Mouse (Mus musculus) mesoderm, embryonic 11.5 days (tissue): ENCODE results near the gene Synj1.

Experiments
- DNase-seq: peaks from one replicate; pipeline ENCODE4 v3.0.0-alpha.2; 2012; ENCODE audit warnings: low read depth, low spot score

The Synj1 gene

DNA sequence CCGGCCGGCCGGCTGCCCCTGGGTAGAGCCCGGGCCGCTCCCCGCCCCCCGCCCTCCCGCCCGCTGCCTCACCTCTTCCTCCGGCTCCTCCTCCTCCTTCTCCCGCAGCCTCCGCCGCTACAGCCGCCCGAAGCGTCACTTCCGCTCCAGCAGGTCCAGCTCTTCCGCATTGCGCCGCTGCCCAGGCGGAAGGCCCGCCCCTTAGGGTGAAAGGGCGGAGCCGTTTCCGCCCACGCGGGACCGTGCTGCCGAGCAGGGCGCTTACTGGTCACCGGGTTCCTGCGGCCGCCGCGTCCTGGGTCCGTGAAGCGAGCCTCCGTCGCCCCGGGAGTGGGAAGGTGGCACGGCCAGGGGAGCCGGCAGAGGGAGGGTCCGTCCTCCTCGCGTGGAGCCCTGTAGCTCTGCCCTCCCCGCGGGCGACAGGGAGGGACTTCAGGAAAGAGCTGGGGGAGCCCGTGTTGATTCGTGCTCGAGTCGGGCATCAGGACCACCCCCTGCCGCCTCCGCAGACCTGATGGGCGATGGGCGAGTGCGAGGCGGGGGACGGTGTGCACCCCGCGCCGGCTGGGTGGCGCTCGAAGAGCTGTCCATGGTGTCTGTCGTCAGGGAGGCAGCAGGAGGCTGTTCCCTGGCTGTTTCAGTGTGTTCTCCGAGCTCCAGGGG is at the start of gene Synj1:
TSS of gene Synj1 (minus strand) at position 288 of the 663 bp plus-strand sequence.
- DNase-seq = peak; percentile 92

DNA sequence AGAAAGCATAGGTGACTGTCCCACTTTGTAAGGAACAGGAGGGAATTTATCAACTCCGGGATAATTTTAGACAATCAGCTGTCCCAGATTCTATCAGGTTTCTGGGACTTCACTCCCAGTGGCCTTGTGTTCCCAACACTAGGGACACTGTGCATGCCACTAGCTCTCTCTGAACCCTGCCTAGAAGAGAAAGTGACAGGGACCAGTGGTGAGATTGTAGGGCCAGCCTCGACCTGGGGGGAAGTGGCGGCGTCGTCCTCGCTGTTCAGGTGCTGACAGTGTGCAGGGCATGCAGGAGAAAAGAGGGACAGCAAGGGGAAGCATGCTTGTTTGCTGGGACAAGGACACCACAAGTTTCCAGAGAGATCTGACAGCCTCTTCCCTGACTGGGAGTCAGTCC is 46.6 kb upstream of the Synj1 start:
- no peak for DNase-seq

DNA sequence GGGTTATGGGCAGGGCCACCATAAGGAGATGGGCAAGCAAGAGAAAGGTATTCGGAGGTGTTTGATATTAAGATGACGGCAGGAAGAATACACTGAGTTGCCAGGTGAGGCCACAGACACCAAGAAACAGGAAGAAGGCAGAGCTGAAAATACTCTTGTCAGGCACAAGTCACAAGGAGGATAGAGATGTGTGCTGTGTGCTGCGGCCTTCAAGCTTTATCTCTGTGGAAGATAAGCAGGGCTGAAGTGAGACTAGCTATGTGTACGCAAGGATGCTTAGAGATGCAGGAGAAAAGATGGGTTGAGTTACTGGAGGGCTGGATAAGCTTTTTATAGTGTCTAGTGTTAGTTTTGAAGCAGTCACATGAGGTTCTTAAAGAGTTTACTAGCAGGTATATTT is 46.2 kb upstream of the Synj1 start:
- DNase-seq = no peak

DNA sequence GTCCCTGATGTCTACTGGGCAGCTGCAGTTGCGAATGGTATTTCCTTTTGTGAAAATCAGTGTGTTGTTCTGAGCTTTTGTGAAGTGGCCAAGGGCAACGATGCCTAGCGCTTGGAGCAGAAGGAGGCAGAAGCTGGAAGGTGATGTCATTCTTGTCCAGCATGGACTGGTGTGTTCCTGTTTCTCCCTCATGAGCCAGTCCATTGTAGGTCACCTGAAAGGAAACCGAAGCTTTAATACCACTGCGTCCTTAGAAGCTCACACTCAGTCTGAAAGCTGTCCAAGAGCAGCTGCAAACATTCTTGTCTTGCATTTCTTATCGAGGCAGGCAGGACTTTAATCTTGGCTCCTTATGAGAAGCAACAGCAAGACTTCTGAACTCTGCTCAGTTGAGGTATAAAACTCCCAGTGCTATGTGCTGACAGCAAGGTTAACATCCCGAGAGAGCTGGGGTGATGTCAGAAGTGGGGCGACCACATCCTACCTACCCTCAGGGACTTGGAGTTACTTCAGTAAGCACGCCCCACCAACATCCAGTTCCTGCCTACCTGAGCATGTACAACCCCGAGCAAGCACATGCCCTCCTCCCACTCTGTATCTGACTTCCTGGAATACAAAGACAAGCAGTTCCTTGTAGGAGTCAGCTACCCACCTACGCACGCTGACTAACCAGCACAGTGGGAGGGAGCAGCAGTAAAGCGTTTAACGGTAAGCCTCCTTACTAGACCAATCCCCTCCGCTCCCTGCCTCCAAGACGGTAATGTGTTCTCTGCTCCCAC is 45.1 kb upstream of the Synj1 start:
- no peak for DNase-seq

DNA sequence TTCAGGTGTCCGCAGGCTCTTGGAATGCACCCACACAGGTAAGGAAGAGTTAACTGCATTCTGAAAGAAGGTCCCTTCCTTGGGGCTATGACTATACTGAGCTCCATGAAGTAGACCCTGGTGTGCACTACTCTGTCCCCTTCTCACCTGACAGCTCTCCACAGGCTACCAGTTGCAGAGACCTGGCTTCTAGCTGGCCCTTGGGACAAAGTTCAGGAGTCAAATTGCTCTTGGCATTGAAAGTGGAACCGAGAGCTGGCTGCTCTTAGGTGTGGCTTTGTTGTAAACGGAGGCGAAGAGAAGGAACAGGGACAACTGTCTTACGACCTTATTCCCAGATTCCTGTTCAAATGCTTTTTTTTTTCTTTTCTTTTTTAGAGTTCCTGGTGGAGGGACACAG is 44.0 kb upstream of the Synj1 start:
- no peak for DNase-seq

DNA sequence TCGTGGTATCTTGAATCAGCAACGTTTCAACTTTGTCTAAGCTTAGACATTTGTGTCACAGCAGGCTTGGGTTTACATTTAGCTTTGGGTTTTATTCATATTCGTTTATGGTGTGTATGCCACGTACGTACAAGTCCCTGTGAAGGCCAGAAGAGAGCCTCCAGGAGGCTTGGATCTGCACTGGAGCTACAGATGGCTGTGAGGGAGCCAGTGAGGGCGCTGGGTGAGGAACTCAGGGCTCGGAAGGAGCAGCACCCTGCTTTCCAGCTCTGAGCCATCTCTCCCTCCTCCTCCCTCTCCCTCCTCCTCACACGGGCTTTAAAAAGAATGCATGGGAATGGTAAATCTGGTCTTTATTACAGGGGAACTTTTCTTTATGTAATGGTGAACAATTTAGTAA is 42.5 kb upstream of the Synj1 start:
- DNase-seq = no peak

DNA sequence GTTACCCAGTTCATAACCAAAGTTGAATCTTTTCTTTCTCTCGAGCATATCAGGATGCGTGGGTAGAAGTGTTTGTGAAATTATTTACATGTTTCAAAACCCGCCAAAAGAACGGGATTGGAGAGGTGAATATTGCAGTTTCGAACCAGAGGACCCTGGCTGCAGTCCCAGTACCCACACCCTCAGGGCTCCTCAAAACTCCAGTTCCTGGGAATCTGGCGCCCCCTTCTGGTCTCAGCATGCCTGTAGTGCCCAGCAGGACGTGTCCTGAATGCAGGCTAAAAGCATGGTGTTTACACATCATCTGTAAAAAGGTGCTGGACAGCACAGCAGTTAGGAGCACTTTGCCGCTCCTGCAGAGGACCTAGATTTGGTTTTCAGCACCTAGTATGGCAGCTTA is 34.4 kb upstream of the Synj1 start:
- peak; percentile 58 for DNase-seq

DNA sequence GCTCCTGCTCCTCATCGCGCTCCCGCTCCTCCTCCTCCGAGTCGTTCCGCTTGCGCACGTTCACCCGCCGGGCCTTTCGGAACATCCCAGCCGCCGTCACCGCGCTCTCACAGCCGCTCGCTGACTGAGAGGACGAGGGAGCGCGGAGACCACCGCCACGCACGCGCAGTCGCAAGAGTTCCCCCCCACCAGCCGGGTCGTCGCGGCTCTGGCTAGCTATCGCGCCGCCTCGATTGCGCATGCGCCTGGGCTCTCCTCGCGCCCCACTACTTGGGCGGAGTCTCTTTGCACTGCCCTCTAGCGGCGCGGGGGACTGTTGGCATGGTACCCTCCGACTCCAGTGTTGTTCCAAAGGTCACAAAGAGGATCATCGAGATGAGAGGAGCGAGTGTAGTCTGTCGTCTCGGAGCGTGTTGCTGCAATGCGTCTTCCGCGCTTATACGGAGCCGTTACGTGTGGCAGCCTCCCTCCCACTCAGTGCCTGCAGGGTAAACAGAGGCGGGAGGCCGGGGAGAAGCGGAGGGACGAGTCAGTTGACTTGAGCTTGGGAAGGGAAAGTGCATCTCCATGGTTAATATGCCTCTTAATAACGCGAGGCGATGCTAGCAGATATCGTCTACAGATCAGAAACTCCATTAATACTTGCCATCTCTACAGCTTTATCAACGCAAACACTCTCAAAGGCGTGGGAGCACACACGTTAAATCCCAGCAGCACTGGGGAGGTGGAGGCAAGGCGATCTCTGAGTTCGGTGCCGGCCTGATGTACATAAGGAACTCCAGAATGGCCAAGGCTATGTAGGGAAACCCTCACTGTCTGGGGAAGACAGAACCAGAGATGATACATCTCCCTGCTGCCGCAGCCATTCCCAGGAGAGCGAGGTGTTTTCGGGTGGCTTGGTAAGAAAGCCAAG is 33.4 kb upstream of the Synj1 start, which contains the start of gene Paxbp1:
TSS of gene Paxbp1 (minus strand) at position 274 of the 913 bp plus-strand sequence.
- peak; percentile 99 for DNase-seq

DNA sequence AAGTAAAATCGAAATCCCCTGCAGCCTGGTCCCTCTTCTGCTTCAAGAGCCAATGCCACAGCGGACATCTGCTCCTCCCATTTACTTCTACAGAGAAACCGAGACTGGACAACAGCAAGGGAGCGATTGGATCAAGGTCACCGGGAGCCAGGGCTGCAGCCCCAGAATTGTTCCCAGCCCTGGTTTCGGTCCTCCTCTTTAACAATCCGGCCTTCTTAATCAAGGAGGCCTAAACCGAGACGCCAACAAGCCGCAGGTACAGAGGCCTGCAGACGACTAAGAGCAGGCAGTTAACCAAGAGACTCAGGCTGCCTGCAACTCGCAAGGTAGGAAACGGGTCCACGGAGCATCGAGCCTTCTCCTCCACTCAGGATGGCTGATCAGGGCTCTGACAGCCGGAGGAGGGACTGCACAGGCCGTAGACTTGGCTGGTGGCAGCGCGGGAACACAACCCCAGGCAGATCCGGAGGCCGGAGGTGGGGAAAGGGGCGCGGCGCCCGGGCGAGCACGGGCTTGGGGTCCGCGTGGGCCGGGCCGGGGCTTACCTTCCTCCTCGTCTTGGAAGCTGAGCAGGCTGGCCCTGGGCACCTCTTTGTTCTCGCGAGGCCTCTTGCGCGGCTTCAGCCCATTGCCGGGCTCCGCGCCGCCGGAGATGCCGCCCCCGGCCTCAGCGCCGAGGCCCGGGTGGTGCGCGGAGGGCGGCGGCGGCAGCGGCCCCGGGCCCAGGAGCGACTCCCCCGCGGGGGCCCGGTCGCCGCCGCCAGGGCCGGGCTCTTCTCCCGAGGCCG is 32.5 kb upstream of the Synj1 start:
- DNase-seq = peak; percentile 60

DNA sequence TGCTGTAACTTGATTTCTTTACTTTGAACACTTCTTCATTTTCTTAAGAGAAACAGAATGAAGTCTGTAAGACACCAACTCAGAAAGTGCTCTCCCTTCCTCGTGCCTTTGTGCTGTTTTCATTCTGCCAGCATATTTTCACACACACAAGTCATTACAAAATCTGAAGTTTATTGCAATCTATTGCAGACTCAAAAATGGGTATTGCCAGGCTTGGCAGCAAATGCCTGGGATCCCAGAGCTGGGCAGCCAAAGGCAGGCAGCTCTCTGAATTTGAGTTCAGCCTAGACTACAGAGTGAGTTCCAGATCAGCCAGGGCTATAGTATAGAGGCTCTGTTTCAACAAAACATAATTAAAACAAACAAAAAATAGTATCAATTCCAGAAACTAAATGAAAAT is 31.5 kb upstream of the Synj1 start:
- DNase-seq = no peak

DNA sequence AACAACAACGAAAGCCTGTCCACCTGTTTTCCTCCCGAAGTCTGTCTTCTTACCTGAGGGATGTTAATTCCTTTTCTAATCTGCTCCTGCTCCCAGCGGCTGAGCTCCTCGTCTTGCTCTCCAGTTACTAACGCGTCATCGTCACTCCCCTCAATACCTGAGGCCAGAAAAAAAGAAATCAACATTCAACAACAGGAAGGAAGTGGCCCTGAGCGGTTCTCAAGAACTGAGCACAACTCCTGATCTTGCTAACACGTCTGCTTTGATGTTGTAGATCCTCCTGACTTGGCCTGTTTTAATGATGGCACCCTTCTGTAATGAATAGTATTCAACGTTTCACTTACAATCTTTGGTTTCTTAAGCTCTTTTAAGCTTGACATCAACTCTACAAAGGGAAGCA is 24.8 kb upstream of the Synj1 start:
- no peak for DNase-seq

DNA sequence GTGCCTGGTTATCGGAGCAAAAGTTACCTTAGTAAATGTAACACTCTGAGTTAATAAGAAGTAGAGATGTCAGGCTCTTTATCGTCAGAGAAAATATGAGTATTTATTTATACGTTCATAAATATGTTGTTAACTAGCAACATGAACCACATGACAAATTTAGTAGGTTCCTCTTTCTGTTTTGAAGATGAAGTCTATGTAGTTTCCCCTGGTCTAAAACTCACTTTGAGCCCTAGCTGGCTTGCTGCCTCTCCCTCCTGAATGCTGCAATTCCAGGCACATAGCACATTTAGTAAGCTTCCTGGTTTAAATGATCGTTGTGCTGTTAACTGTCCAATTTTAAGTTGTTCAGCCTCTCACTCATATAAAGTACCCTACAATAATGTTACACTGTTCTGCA is 19.6 kb upstream of the Synj1 start:
- DNase-seq = no peak

DNA sequence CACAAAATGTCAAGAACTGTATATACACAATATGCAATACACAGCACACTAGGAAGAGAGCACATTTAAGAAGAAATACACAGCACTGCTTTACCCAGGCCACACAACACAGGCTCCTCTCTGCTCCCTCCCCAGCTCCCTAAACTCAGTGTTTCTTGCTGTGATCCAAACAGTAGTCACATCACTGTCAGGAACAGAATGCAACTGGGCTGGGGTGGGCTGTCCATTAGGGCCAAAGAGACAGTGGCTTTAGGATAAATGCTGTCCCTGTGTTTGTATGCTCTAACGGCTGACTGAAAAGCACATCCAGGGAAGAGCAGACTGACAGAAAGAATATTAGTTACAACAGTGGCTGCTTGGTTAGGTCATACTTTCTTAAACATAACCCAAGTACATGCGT is 18.8 kb upstream of the Synj1 start:
- no peak for DNase-seq

DNA sequence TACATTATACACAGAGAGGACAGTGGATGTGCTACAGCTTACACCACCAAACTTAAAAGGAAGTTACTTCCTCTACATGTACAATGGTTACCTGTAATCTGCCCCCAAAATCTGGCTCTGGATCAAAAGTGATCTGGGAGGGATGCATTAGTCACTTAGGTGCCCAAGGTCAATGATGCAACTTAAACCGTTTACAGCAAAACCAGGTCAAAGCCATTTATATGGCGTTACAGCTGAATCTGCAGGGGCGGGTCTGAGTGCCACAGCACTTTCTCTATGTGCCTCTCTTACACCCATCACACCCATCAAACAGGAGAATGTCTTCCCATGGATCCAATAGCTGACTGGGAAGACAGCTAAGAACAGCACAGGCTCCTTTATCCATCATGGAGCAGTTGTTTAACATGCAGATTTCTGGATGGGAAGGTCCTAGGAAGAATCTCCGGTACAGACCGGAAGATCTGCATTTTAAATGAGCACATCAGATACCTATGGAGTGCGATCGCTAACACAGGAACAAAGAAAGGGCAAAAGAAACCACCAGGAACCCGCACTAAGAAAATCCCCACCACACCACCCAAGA is 18.1 kb upstream of the Synj1 start:
- DNase-seq = no peak

DNA sequence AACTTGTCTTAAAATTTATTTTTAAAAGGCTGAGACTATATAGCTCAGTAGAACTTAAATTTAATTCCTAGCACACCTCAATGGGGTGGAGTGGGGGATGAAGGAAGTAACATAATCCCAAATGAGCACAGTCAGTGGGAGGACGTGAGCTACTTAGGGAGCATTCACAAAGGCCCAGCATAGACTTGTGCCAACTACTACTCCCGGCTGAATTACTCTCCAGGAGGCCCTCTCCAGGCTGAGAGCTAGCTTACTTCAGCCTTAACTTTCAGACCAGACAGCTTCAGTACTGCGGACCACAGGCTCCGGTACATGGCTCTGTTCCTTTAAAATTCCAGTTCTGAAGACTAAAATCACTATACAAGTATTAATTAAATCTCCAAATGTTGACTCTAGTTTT is 15.2 kb upstream of the Synj1 start:
- no peak for DNase-seq

DNA sequence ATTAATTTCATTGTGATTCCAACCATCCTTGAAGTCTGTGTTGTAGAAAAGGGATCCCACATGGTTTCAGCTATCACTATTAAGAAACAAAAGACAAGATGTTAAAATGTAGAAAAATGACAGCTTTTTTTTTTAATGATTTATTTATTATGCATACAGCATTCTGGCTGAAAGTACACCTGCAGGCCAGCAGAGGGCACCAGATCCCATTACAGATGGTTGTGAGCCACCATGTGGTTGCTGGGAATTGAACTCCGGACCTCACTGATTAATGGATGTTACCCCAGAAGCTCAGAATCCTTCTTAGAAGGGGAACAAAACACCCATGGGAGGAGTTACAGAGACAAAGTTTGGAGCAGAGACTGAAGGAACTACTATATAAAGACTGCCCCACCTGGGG is 12.3 kb upstream of the Synj1 start:
- DNase-seq = peak; percentile 23

DNA sequence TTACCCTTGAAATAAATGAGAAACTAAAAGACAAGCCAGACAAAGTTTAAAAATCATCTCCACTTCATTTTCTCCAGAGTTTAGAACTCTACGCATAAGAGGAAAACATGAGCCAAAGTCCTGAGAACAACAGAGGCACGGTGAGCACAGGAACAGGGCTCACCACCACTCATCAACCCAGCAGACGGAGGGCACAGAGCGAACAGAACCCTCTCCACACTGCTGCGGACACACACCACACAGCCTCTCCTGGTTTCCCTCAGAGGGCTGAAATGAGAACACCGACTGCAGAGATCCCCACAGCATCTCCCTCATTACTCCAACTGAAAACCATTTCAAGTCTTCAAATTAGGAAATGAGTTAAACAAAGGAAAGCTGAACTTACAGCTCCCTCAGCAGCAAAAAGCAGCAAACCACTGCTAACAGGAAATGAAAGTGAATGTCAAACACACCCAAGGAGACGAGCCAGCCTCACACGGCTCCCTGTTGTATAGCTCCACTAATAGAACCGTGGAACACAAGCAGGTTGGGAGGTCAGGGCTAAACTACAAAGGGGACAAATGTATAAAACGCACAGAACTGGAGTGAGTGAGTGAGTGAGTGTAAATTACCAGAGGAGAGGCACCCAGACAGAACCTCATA is 9.9 kb upstream of the Synj1 start:
- no peak for DNase-seq

DNA sequence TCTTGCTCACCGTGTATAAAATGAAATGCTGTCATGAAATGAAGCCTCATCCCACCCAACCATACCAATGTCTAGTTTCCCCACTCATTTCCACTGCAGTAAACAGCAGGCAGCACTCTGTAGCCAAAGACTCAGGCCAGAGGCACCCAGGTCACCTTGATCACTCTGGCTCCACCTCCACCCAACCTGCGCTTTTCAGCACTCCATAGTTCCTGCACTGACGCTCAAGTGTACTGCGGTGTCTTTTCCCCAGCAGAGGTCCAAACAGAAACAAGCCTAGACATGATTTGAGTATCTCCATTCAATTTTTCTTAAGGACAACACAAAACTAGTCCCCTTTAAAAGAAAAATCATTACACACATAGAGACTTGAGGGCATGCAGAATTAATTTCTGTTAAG is 8.4 kb upstream of the Synj1 start:
- no peak for DNase-seq

DNA sequence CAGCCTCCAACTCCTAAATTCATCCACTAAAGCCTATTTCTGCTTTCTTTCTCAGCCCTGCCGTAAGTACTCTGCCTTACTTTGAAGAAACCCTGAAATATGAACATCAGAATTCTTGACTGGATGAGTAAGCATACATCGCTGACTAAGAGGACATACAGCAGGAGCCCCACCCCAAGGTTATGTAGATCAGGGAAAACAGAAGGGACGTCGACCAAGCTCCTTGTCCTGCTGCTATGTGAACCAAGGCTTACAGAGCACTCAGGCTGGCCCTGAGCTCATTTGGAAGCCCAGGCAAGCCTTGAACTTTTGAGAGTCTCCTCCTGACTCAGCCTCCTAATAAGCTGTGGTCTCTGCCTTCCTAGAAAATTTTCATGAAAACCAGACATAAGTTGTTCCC is 4.7 kb upstream of the Synj1 start:
- DNase-seq = no peak

DNA sequence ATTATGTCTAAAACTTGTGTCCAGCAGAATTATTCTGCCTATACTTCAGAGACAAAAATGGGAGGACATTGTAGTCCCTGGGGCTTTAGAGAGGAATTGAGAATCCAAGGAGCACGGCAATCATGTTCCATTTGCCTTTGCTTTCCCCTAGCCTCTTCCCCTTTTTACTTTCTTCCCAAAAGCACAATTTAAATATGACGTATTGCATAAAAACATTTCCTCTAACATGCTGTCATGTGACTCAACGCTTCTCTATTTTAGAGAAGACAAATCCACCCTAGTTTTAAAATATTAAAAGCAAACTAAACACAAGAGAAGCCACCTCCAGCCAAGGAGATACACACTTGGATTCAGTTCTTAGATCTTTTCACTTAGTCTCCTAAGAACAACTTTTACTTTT is 739 bp upstream of the Synj1 start:
- no peak for DNase-seq

DNA sequence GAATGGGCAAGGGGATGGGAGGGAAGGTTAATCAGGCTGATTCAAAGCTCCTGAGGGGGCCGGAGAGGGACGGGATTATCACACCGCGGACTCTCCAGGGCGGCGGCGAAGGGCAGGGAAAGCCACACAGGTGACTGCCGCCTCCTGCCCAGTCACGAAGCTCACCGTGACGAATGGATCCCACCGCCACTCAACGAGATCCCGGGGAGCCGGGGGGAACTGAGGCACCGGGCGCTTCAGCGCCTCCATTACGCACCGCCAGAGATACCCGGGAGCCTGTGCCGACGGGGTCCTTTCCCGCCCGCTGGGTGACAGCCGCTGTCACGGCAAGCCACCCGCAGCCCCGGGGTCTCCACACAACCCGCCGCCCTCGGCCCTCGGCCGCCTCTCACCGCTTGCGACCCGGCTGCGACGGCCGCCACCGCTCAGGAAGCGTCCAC is 507 bp downstream of the Synj1 start:
- peak; percentile 54 for DNase-seq
